Mouse (Mus musculus): ENCODE data around the gene Lipm.

GRCm38 (mm10) chr19:34119102-34119501, 18.4 kb downstream of the Lipm start:
- TF ChIP-seq CTCF (IDR thresholded peaks at IDR 0.05; ENCODE audit: insufficient read depth, low read depth, low read length) (no peak), POLR2A (IDR thresholded peaks at IDR 0.05; ENCODE audit: insufficient read depth, low read depth, low read length) (no peak)
